Mouse (Mus musculus): ENCODE results near the gene Ugt1a6b.

Gene Ugt1a6b

DNA sequence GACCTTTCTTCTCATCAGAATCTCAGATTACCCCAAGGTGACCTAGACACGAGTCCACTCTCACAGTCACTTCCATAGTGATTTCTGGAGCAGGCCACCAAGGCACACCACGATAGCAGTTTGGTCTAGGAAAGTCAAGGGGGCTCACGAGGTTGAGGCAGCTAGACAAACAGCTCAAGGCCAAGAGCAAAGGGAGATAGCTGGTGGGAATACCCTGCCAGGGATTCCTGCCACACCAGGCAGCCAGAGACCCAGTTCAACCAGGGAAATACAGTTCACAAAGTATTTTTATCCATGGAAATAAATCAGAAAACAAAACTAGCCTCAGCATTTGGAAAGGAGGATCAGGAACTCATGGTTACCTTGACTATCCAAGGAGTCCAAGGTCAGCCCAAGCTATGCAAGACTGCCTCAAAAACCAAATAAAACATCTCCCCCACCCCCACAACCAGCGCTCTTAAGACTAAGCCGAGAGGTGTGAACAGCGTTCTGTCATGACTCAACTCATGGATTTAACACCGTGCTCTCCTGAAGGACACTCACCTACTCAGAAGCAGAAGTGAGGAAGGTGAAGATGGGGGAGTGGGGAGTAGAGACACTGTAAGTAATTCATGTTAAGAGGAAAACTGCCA, 161.3 kb downstream of the Ugt1a6b start:
- in situ Hi-C loops (cut with MboI; ENCODE audit: low pct_unique_long_range_greater_than_20kb in 1 of 2, low sequenced_read_pairs in 2 of 2, unreplicated experiment in 1 of 2) = no loop called here

DNA sequence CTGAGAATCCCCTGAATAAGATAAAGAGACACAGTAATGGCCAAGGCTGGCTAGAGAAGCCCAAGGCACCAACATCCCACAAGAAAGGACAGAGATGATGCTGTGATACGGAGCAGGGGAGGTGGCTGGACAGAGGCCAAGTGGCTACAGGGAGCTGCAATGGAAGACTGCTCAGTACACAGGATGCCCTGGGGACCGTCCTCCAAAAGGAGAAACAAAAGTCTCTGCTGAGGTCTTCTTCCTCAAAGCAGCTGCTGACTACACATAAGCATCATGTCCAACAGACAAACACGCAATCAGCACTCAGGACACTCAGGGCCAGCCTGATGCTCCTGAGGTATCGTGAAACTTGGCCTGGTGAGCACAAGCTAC, 161.8 kb downstream of the Ugt1a6b start:
- in situ Hi-C loops (cut with MboI; ENCODE audit: low pct_unique_long_range_greater_than_20kb in 1 of 2, low sequenced_read_pairs in 2 of 2, unreplicated experiment in 1 of 2) = no loop called here

DNA sequence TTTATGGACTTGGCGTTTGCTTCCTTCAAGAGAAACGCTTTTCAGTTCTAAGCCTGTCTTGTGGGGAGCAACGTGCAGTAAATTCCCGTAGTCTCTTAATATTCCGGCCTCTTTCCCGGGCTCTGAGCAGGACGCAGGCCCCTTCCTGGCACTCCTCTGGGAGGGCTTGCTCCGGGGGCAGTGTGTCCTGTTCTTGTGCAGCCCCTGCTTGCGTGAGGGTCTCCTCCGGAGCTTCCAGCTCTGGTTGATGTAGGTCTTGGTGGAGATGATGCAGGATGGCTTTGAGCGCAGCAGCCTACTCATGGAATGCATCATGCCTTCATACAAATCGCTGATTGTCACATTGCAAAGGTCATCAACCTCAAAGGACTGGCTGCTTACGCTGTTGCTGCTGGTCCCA, 163.1 kb downstream of the Ugt1a6b start:
- in situ Hi-C loops (cut with MboI; ENCODE audit: low pct_unique_long_range_greater_than_20kb in 1 of 2, low sequenced_read_pairs in 2 of 2, unreplicated experiment in 1 of 2) = no loop called here

DNA sequence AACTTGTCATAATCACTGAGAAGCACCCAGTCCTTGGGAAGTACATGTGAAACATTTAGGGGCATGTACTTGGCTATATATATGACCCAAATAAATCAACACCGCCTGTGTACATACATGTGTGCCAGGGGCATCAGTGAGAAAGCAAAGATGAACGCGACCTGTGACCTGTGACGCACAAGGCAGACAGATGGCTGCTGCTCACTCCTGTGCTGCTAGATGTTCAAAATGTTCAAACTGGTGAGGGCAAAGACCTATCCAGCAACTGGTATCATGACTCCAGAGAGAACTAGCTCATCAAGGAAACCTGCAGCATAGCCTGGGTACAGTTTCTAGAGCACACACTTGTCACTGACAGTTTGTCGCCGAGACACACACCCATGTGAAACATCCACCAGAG, 164.4 kb downstream of the Ugt1a6b start:
- in situ Hi-C loops (cut with MboI; ENCODE audit: low pct_unique_long_range_greater_than_20kb in 1 of 2, low sequenced_read_pairs in 2 of 2, unreplicated experiment in 1 of 2) = no loop called here

DNA sequence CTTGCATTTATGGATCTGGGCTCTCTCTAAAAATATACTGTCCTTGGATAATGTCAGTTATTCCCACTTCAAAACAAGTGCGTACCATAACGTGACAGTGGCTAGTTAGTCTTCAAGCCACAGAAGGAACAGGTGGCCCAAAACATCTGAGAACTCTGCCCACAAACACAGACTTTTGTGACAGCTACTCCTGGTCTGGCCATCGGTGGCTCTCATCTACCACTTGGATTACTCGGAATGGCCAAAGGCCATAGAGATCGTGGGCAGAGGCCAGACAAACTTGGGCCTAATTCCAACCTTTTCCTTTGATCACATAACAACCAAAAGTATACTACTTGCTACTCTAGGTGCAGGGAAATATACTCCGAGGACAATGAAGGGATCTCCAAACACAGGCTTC, 165.0 kb downstream of the Ugt1a6b start:
- in situ Hi-C loops (cut with MboI; ENCODE audit: low pct_unique_long_range_greater_than_20kb in 1 of 2, low sequenced_read_pairs in 2 of 2, unreplicated experiment in 1 of 2) = no loop called here

Data from mouse embryonic stem cell (cell line).